Mouse (Mus musculus) embryonic facial prominence, embryonic 15.5 days (tissue): Measurements from ENCODE around the gene Cldn6. TPM values are rescaled to one million over a fixed set of nuclear protein-coding genes. Genes with fewer than 3 reads are reported as not detected.

Experiments used
- ATAC-seq: fragments of 200-750 bp; cut with Nextera tagmentation; 2 replicates; pipeline ENCODE4 v1.8.0; 2017; ENCODE audit warnings: low read depth, moderate TSS enrichment; ENCODE audit not compliant: insufficient number of reproducible peaks, low FRiP score, low TSS enrichment
- H3K27ac ChIP-seq: fragments of 300-500 bp; sonication (generic); replicated peaks from 2 replicates; pipeline ENCODE4 v1.5.1; 2015; ENCODE audit warnings: mild to moderate bottlenecking, inconsistent platforms
- H3K27me3 ChIP-seq: fragments of 300-500 bp; sonication (generic); 2 replicates; pipeline ENCODE4 v1.6.1; 2015; ENCODE audit warnings: inconsistent platforms
- H3K36me3 ChIP-seq: fragments of 300-500 bp; sonication (generic); 2 replicates; pipeline ENCODE4 v1.6.1; 2015; ENCODE audit warnings: mild to moderate bottlenecking, inconsistent platforms
- H3K4me1 ChIP-seq: fragments of 300-500 bp; sonication (generic); 2 replicates; pipeline ENCODE4 v1.6.1; 2015; ENCODE audit warnings: inconsistent platforms
- H3K4me2 ChIP-seq: fragments of 300-500 bp; sonication (generic); replicated peaks from 2 replicates; pipeline ENCODE4 v1.6.1; 2015; ENCODE audit warnings: mild to moderate bottlenecking, inconsistent platforms
- H3K4me3 ChIP-seq: fragments of 300-500 bp; sonication (generic); replicated peaks from 2 replicates; pipeline ENCODE4 v1.5.1; 2015; ENCODE audit warnings: mild to moderate bottlenecking, inconsistent platforms
- H3K9ac ChIP-seq: fragments of 300-500 bp; sonication (generic); 2 replicates; pipeline ENCODE4 v1.6.1; 2015; ENCODE audit warnings: inconsistent platforms
- H3K9me3 ChIP-seq: fragments of 300-500 bp; sonication (generic); replicated peaks from 2 replicates; pipeline ENCODE4 v1.6.1; 2016; ENCODE audit warnings: inconsistent platforms
- WGBS: fragments of 180-500 bp; shearing (Covaris S2); methylation state at CpG from one replicate; pipeline ENCODE4 v1.1.7; 2015; 5-methylcytosine and 5-hydroxymethylcytosine counted together
- polyA plus RNA-seq: library from polyadenylated mRNA; unstranded; fragments of >200 nt; fragmentation: Nextera tagmentation; extraction: Ambion mirVana; gene quantifications from 2 replicates; pipeline ENCODE4 v1.2.1, GENCODE M21; 2015

Gene Cldn6
- polyA plus RNA-seq, 1 experiment from 2014 or later = 19.8 TPM

DNA sequence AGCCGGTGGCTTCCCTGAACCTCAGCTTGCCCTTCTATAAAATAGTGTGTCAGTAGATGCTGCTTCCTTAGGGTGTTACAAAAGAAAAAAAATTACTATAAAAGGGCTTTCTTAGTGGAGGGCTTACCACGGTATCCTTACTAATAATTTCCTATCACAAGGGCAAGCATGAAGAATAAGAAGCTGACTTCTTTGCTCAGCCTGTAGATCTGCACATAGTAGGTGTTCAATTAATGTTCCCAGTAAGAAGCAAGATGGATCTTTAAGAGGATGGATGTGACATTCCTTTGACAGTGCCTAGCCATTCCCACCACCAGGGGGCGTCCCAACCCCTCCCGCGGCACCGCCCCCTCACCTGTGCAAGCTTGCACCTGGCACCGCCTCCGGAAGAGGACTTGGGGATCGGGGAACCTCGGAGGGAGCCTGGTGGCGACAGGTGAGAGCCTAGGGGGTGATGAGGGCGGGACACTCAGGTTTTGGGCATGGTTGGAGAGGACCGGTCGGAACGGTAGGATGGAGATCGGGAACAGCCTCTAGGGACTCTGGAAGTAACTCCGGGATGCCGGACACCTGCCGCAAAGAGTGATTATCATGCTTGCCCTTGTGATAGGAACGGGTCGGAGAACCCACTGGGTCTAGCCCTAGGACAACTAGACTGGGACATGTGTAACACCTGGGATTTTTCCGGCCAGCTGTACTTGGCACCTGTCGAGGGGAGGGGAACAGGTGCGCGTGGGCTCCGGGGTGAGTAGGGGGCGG is 18.8 kb upstream of the Cldn6 start, which contains the start of gene Bicdl2:
Bicdl2 (plus strand) TSS at position 390 of the 759 bp plus-strand sequence.
- Histone ChIP-seq H3K27me3 (peaks cover 36% of the 10 kb centered on the region), H3K4me2 (peak within 1 kb of the TSS; percentile 39), H3K4me1 (peaks cover 19% of the 10 kb centered on the region), H3K36me3 (no peaks in the 10 kb centered on the region), H3K9ac (no peak within 1 kb of the TSS), H3K9me3 (no peaks in the 10 kb centered on the region), H3K27ac (peak within 1 kb of the TSS; percentile 25; the same call in 1 of the 2 replicates), H3K4me3 (peak within 1 kb of the TSS; percentile 32)
- WGBS = 4% methylated on average over 27 of the region's 27 CpGs
- ATAC-seq = 0 out of 2 replicates have a peak, but pooled peaks have one; percentile 45

DNA sequence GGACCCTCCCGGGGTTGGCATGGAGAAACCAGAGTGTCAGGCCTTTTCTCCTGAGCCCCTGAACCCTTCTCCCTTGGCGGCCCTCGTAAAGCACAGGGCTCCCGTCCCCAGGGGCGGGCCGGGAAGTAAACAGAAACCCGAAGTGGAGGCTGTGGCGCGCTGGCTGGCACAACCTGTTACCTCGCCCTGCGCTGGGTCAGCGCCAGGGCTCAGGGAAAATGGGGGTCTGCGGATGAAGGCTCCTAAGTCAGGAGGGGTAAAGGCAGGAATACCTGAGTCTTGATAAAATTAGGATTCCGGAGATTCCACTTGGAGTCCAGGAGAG is 18.2 kb upstream of the Cldn6 start:
- Histone ChIP-seq H3K4me1 (peaks cover 19% of the 10 kb centered on the region), H3K4me2 (peak overlapping the region; percentile 39), H3K9ac (no peak overlapping the region), H3K4me3 (peak overlapping the region; percentile 32), H3K27me3 (peaks cover 36% of the 10 kb centered on the region), H3K36me3 (no peaks in the 10 kb centered on the region), H3K9me3 (no peaks in the 10 kb centered on the region), H3K27ac (peak overlapping the region; percentile 25; the same call in 1 of the 2 replicates)
- WGBS = 2% methylated on average over 14 of the region's 14 CpGs
- ATAC-seq = no peak

DNA sequence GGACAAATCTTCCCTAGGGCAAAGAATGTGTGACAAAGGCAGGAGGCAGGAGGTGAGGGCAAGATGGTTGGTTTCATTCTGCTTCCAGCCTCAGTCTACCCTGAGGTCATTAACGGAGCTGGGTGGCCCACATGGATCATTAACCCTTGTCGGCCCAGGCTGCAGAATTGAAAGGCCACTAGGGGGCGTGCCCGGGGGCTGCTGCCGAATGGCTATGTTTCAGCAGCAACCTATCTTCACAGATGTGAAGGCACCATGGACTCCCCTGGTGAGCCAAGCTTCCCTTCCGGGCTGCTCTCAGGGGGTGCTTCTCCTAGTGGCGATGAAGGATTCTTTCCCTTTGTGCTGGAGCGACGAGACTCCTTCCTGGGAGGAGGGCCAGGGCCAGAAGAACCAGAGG is 17.5 kb upstream of the Cldn6 start:
- H3K27ac ChIP-seq = no peak overlapping the region
- H3K36me3 ChIP-seq = peaks cover 4% of the 10 kb centered on the region
- H3K4me1 ChIP-seq = peaks cover 19% of the 10 kb centered on the region
- 0 out of 2 replicates have a peak overlapping the region, but pooled peaks have one; percentile 39 for H3K4me2 ChIP-seq
- no peak overlapping the region for H3K4me3 ChIP-seq
- H3K9ac ChIP-seq = no peak overlapping the region
- H3K27me3 ChIP-seq = peaks cover 36% of the 10 kb centered on the region
- WGBS = 1% methylated on average over 9 of the region's 9 CpGs
- ATAC-seq = no peak
- H3K9me3 ChIP-seq = no peaks in the 10 kb centered on the region

DNA sequence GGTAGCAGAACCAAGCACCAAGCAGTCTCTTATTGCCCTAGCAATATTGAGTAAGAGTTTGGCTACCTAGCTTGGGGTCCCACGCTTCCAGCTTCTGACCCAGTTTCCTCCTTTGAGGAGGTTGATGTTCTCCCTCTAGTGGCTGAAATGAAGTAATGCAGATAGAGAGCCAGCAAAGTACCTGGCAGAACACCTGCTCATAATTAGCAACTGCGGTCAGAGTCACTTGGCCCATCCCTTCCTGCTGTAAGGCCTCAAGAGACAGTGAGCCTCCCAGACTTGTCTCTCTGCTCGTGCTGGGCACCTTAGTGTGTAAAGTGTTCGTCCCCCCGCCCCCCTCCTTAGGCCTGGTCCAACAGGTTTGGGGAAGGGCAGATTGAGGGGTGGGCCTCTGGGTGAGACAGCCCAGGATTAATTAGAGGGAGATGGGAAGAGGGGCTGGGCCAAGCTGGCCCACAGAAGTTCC is 14.5 kb upstream of the Cldn6 start:
- H3K9me3 ChIP-seq = no peaks in the 10 kb centered on the region
- H3K27ac ChIP-seq = no peak overlapping the region
- H3K9ac ChIP-seq = no peak overlapping the region
- 7% methylated on average over 5 of the region's 5 CpGs for WGBS
- H3K27me3 ChIP-seq = peaks cover 34% of the 10 kb centered on the region
- 0 out of 2 replicates have a peak overlapping the region, but pooled peaks have one; percentile 10 for H3K4me2 ChIP-seq
- no peak for ATAC-seq
- no peak overlapping the region for H3K4me3 ChIP-seq
- H3K36me3 ChIP-seq = peaks cover 26% of the 10 kb centered on the region
- peaks cover 19% of the 10 kb centered on the region for H3K4me1 ChIP-seq

DNA sequence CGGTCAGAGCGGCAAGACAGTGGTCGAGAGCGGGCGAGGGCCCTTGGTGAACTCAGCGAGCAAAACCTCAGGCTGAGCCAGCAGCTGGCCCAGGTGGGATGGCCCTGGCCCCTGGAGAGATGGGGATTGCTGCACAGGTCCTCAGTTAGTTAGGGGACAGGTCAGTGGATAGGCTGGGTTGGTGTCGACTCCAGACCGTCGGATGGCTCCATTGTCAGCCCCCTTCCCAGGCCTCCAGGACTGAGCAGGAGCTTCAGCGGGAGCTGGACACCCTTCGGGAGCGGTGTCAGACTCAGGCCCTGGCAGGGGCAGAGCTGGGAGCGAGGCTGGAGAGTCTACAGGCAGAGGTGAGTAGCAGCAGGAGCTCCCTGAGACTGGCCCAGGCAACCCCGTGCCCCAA is 13.5 kb upstream of the Cldn6 start:
- Histone ChIP-seq H3K9ac (no peak overlapping the region), H3K9me3 (no peaks in the 10 kb centered on the region), H3K4me3 (no peak overlapping the region), H3K4me2 (no peak overlapping the region), H3K27ac (no peak overlapping the region), H3K4me1 (peaks cover 15% of the 10 kb centered on the region), H3K27me3 (peaks cover 25% of the 10 kb centered on the region), H3K36me3 (peaks cover 34% of the 10 kb centered on the region)
- 77% methylated on average over 14 of the region's 14 CpGs for WGBS
- no peak for ATAC-seq

DNA sequence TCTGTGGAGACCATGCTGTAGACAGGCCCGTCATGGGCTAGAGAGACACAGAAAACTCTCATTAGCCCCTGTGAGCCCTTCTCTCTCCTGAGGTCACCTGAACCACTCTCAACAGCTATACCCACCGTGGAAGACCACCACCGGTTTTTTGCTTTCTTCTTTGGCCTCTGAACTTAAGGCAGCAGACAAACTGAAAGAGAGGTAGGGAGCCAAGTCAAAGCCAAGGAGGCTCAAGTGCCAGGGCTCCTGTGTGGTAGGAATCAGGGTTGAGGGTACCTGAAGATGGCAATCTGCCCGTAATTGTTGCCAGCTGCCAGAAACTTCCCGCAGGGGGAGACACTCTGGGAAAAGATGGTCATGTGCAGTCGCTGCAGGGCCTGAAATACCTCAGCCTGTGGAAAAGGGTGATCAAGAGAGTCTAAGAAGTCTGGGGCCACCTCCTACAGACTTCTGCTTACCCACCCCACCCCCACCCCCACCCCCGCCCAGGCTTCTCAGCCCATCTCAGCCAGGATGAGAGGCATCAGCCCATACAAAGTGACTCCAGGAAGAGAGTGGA is 8.5 kb upstream of the Cldn6 start:
- Histone ChIP-seq H3K27me3 (no peaks in the 10 kb centered on the region), H3K27ac (no peak overlapping the region), H3K36me3 (peaks cover 36% of the 10 kb centered on the region), H3K9ac (no peak overlapping the region), H3K9me3 (no peaks in the 10 kb centered on the region), H3K4me2 (no peak overlapping the region), H3K4me3 (no peak overlapping the region), H3K4me1 (peaks cover 24% of the 10 kb centered on the region)
- WGBS = 88% methylated on average over 7 of the region's 7 CpGs
- no peak for ATAC-seq

- 92% methylated on average over 3 of the region's 3 CpGs for WGBS
- Histone ChIP-seq H3K9me3 (no peaks in the 10 kb centered on the region), H3K4me3 (no peak overlapping the region), H3K36me3 (peaks cover 33% of the 10 kb centered on the region), H3K4me2 (no peak overlapping the region), H3K9ac (no peak overlapping the region), H3K4me1 (peaks cover 33% of the 10 kb centered on the region), H3K27ac (no peak overlapping the region), H3K27me3 (no peaks in the 10 kb centered on the region)
- no peak for ATAC-seq
Measured at GRCm38 (mm10) chr17:23671519-23671918, 7.5 kb upstream of the Cldn6 start.

GRCm38 (mm10) chr17:23672761-23673160 is 6.3 kb upstream of the Cldn6 start:
- H3K4me1 ChIP-seq = peaks cover 41% of the 10 kb centered on the region
- WGBS = 63% methylated on average over 3 of the region's 3 CpGs
- 0 out of 2 replicates have a peak overlapping the region, but pooled peaks have one; percentile 44 for H3K9ac ChIP-seq

GRCm38 (mm10) chr17:23673424-23674073 is 5.5 kb upstream of the Cldn6 start, which contains the start of the genes Hcfc1r1 and Thoc6:
TSS of gene Hcfc1r1 (plus strand) at chr17:23673596.
TSS of gene Thoc6 (minus strand) at chr17:23673882.
- peak; percentile 90 for ATAC-seq
- Histone ChIP-seq H3K4me3 (peak within 1 kb of the TSS; percentile 73), H3K27me3 (peaks cover 4% of the 10 kb centered on the region), H3K36me3 (peaks cover 21% of the 10 kb centered on the region), H3K4me1 (peaks cover 42% of the 10 kb centered on the region), H3K9ac (peak within 1 kb of the TSS; percentile 59), H3K4me2 (peak within 1 kb of the TSS; percentile 97), H3K27ac (peak within 1 kb of the TSS; percentile 86), H3K9me3 (no peaks in the 10 kb centered on the region)
- 0% methylated on average over 45 of the region's 45 CpGs for WGBS

More at GRCm38 (mm10) chr17:23672761-23673160, 6.3 kb upstream of the Cldn6 start:
- peak overlapping the region; percentile 73 for H3K4me3 ChIP-seq
- peak overlapping the region; percentile 97 for H3K4me2 ChIP-seq
- no peaks in the 10 kb centered on the region for H3K9me3 ChIP-seq
- no peak overlapping the region for H3K27ac ChIP-seq
- H3K27me3 ChIP-seq = no peaks in the 10 kb centered on the region
- no peak for ATAC-seq
- peaks cover 22% of the 10 kb centered on the region for H3K36me3 ChIP-seq

DNA sequence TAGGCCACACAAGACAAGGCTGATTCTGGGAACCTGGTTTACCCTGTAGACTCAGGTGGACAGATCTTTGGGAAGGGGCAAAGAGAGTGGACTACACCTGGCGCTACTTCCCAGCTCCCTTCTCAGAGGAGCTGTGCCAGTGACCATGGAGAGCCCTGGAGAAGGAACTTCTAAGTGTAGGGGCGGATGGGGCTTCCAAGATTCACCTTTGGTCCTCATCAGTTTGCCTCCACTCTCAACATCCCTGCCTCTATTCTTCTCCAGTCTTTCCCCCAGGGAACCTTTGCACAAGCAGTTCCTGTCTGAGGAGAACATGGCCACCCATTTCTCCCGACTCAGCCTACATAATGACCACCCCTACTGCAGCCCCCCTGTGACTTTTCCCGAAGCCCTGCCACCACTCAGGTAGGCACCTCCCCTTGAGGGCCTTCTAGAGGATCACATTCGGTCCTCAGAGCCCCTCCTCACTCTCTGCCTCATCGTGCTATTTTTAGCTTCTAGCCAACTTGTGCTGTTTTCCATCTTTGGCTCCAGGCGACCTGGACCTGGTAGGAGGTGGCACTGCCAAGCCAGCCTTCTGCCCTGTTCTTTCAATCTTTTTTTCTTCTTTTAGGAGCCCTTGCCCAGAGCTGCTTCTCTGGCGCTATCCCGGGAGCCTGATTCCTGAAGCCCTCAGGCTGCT is 4.6 kb upstream of the Cldn6 start:
- Histone ChIP-seq H3K4me1 (peaks cover 46% of the 10 kb centered on the region), H3K9me3 (no peaks in the 10 kb centered on the region), H3K9ac (peak overlapping the region; percentile 59), H3K4me3 (peak overlapping the region; percentile 73), H3K36me3 (peaks cover 12% of the 10 kb centered on the region), H3K27ac (peak overlapping the region; percentile 86), H3K27me3 (peaks cover 13% of the 10 kb centered on the region), H3K4me2 (peak overlapping the region; percentile 97)
- no peak for ATAC-seq
- WGBS = 23% methylated on average over 9 of the region's 9 CpGs
